Mouse (Mus musculus) kidney, postnatal 0 days (tissue): ENCODE measurements around the gene Slc6a5. TPM values are rescaled to one million over a fixed set of nuclear protein-coding genes. Genes with fewer than 3 reads are reported as not detected.

Experiments used
- ATAC-seq: fragments of 200-750 bp; cut with Nextera tagmentation; replicated peaks from 2 replicates; pipeline ENCODE4 v1.8.0; 2017; ENCODE audit warnings: low read depth, moderate number of reproducible peaks, moderate TSS enrichment, moderate library complexity; ENCODE audit not compliant: low FRiP score
- DNase-seq: peaks from one replicate; pipeline ENCODE4 v3.0.0-alpha.2; 2016; ENCODE audit warnings: low spot score
- H3K27ac ChIP-seq: fragments of 300-500 bp; sonication (generic); 2 replicates; pipeline ENCODE4 v1.5.1; 2014; ENCODE audit warnings: mild to moderate bottlenecking
- H3K27me3 ChIP-seq: fragments of 300-500 bp; sonication (generic); 2 replicates; pipeline ENCODE4 v1.6.1; 2014; ENCODE audit warnings: low read length, mixed read lengths; ENCODE audit not compliant: insufficient read depth
- H3K36me3 ChIP-seq: fragments of 300-500 bp; sonication (generic); 2 replicates; pipeline ENCODE4 v1.6.1; 2014; ENCODE audit warnings: low read length, mixed read lengths; ENCODE audit not compliant: insufficient read depth
- H3K4me1 ChIP-seq: fragments of 300-500 bp; sonication (generic); replicated peaks from 2 replicates; pipeline ENCODE4 v1.6.1; 2014; ENCODE audit warnings: antibody characterized with exemption, low read length, mixed read lengths; ENCODE audit not compliant: insufficient read depth
- H3K4me2 ChIP-seq: fragments of 300-500 bp; sonication (generic); 2 replicates; pipeline ENCODE4 v1.6.1; 2014; ENCODE audit warnings: mild to moderate bottlenecking, low read length, moderate library complexity, mixed read lengths
- H3K4me3 ChIP-seq: fragments of 300-500 bp; sonication (generic); replicated peaks from 2 replicates; pipeline ENCODE4 v1.5.1; 2014; ENCODE audit warnings: low read depth, low read length
- H3K9ac ChIP-seq: fragments of 300-500 bp; sonication (generic); 2 replicates; pipeline ENCODE4 v1.6.1; 2014; ENCODE audit warnings: low read depth, low read length
- H3K9me3 ChIP-seq: fragments of 300-500 bp; sonication (generic); replicated peaks from 2 replicates; pipeline ENCODE4 v1.6.1; 2016; ENCODE audit warnings: low read length, inconsistent platforms, mixed read lengths
- CTCF ChIP-seq: IDR thresholded peaks from 2 replicates; pipeline ENCODE4 v1.5.1; 2016; ENCODE audit warnings: antibody characterized with exemption, low read depth, mild to moderate bottlenecking, moderate library complexity
- WGBS: fragments of 180-500 bp; shearing (Covaris S2); extraction: QIAGEN DNeasy Blood & Tissue Kit; methylation state at CpG from one replicate; pipeline ENCODE4 v1.1.7; 2014; 5-methylcytosine and 5-hydroxymethylcytosine counted together
- polyA plus RNA-seq: library from polyadenylated mRNA; unstranded; fragments of >200 nt; fragmentation: Nextera tagmentation; extraction: Ambion mirVana; gene quantifications from 2 replicates; pipeline ENCODE4 v1.2.1, GENCODE M21; 2015

The Slc6a5 gene
- polyA plus RNA-seq, 1 experiment from 2014 or later: not detected

DNA sequence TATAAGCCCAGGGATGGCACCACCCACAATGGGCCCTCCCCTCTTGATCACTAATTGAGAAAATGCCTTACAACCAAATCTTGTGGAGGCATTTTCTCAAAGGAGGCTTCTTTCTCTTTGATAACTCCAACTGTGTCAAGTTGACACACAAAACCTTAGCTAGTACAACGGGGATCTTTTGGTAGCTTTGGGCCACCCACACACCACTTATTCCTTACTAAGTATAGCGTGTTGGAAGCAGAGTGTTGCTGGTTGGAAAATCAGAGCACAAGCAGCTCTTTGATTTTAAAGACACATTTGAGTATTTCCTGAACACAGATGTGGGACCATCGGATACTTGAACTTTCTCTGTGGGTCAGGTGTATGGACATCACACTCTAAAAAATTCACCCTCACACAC is 26.9 kb downstream of the Slc6a5 start:
- Histone ChIP-seq H3K4me3 (no peak overlapping the region), H3K4me1 (no peaks in the 10 kb centered on the region), H3K27me3 (no peaks in the 10 kb centered on the region), H3K4me2 (no peak overlapping the region), H3K36me3 (no peaks in the 10 kb centered on the region), H3K9me3 (no peaks in the 10 kb centered on the region), H3K27ac (no peak overlapping the region), H3K9ac (no peak overlapping the region)
- DNase-seq (no peak), ATAC-seq (no peak)
- no peak for TF ChIP-seq CTCF
- WGBS: 89% methylated on average over 3 of the region's 3 CpGs

DNA sequence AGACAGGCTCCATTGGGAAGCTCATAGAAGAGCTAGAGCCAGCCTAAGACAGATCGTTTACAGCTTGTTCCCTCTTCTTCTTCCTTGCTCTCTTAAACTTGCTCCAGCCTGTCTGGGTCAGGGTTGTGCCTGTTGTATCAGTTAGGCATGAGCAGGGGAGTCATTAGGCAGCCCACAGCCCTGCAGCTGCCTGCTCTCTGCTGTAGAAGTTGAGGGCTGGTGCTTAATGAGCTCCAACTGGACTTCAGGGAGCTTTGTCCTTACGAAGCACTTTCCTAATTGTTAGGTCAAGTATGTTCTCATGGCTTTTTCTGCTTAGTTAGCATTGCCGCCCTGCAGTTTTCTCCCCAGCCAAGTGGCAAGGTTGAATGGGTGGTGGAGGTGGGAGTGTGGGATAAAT is 32.1 kb downstream of the Slc6a5 start:
- Histone ChIP-seq H3K27me3 (no peaks in the 10 kb centered on the region), H3K4me2 (no peak overlapping the region), H3K9me3 (no peaks in the 10 kb centered on the region), H3K4me3 (no peak overlapping the region), H3K27ac (no peak overlapping the region), H3K9ac (no peak overlapping the region), H3K4me1 (no peaks in the 10 kb centered on the region), H3K36me3 (no peaks in the 10 kb centered on the region)
- DNase-seq (no peak), ATAC-seq (no peak)
- TF ChIP-seq CTCF: no peak
- WGBS: 46% methylated on average over 3 of the region's 3 CpGs

DNA sequence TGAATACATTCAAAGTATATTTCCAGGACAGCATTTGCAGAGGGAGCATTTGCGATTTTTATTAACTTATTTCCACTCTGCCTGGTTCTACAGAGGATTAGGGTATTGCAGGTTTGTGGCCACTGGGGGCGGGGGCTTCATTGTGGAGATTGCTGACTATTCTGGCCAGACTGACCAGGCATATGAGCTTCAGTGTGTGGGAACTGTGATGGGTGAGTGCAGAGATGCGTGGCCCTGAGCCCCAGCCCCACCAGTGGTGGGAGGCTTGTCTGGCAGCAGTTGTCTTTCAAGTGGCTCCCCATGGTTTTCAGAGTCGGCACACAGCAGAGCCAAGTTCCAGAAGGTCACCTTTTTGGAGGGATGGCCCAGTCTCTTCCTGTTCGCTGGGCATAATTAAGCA is 32.5 kb downstream of the Slc6a5 start:
- H3K36me3 ChIP-seq: no peaks in the 10 kb centered on the region
- no peak for ATAC-seq
- no peak overlapping the region for H3K9ac ChIP-seq
- no peak for DNase-seq
- no peaks in the 10 kb centered on the region for H3K9me3 ChIP-seq
- no peak for TF ChIP-seq CTCF
- no peak overlapping the region for H3K27ac ChIP-seq
- H3K4me1 ChIP-seq: no peaks in the 10 kb centered on the region
- H3K4me3 ChIP-seq: no peak overlapping the region
- no peaks in the 10 kb centered on the region for H3K27me3 ChIP-seq
- WGBS: 49% methylated on average over 5 of the region's 5 CpGs
- H3K4me2 ChIP-seq: no peak overlapping the region

DNA sequence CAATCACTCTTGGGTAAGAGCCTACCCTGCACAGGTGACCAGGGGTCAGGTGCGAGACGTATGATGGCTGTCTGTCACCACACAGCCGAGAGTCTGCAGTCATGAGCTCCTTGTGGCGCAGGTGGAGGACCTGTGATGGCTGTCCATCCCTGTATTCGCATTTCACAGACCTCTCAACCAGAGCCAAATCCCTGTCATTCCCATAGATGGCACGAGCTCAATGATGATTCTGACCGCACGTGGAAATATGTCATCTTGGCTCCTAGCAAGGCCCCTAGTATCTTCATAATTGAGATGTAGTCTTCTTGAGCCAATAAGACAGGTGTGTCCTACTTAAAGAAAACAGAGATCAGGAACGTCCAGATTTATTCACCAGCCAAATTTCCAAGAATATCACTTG is 36.7 kb downstream of the Slc6a5 start:
- no peak for ATAC-seq
- Histone ChIP-seq H3K27ac (no peak overlapping the region), H3K4me1 (no peaks in the 10 kb centered on the region), H3K27me3 (no peaks in the 10 kb centered on the region), H3K4me3 (no peak overlapping the region), H3K4me2 (no peak overlapping the region), H3K36me3 (no peaks in the 10 kb centered on the region), H3K9me3 (no peaks in the 10 kb centered on the region), H3K9ac (no peak overlapping the region)
- TF ChIP-seq CTCF: no peak
- no peak for DNase-seq
- WGBS: 89% methylated on average over 9 of the region's 9 CpGs

DNA sequence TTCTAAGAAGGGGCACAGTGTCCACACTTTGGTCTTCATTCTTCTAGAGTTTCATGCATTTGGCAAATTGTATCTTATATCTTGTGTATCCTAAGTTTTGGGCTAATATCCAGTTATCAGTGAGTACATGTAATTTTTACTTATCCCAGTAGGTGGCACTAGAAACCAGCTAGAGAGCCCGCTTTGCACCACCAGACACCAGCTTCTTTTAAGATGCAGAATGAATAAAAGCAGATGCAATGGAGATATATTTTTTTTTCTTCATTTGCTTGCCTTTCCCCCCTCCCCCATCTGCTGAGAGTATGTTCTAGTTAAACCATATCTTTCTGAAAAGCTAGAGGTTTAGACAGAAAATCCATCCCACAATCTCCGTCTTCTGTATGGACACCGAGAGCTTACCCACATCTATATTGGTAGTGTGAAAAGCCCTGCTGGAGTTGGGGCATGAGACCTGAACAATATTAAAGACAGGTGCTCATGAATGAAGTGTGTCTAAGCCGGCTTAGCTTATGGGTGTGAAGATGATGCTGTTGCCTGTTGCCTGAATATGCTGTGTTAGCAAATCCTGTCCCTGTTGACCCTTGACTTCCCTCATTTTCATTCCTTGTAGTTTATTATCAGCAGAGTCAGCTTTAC is 43.7 kb downstream of the Slc6a5 start:
- Histone ChIP-seq H3K9ac (no peak overlapping the region), H3K9me3 (no peaks in the 10 kb centered on the region), H3K27ac (no peak overlapping the region), H3K4me2 (no peak overlapping the region), H3K27me3 (no peaks in the 10 kb centered on the region), H3K4me3 (no peak overlapping the region), H3K4me1 (no peaks in the 10 kb centered on the region), H3K36me3 (no peaks in the 10 kb centered on the region)
- ATAC-seq: no peak
- peak; percentile 79 for TF ChIP-seq CTCF
- 57% methylated on average over 4 of the region's 4 CpGs for whole genome bisulfite sequencing
- peak; percentile 78 for DNase-seq

DNA sequence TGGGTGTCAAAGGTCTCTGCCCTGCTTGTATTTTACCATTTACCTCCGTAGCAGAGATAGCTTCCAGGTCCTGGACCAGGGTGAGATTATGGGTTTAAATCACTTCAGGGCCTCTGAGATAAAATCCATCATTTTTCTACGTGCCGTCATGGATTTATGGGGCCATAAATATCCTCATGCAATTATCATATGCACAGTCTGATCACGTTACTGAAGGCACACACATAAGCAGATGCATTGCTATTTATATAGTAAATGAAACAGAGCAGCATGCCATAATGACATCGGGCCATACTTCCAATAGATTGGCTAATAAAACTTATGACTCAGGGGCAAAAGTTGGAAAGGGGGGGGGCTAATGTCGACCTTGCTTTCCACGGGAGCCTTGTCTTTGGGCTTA is 44.9 kb downstream of the Slc6a5 start:
- H3K9ac ChIP-seq: no peak overlapping the region
- 24% methylated on average over 7 of the region's 7 CpGs for WGBS
- ATAC-seq: no peak

DNA sequence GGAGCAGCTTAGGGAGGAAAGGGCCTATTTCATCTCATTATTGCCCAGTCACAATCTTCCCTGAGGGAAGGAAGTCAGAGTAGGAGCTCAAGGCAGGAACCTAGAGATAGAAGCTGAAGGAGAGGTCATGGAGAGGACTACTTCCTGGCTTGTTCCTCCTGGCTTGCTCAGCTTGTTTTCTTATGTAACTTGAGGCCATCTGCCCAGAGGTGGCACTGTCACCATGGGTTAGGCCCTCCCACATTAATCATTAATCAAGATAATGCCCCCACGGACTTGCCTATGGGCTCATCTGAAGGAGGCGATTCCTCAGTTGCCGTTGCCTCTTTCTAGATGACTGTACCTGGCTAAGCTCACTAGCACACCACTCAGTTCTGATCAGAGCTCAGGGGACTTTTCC is 47.2 kb downstream of the Slc6a5 start:
- peak; percentile 62 for DNase-seq
- Histone ChIP-seq H3K4me2 (no peak overlapping the region), H3K9ac (no peak overlapping the region), H3K4me3 (no peak overlapping the region), H3K9me3 (no peaks in the 10 kb centered on the region), H3K4me1 (no peaks in the 10 kb centered on the region), H3K27ac (no peak overlapping the region), H3K36me3 (no peaks in the 10 kb centered on the region), H3K27me3 (no peaks in the 10 kb centered on the region)
- 19% methylated on average over 3 of the region's 3 CpGs for WGBS
- peak; percentile 67 for ATAC-seq
- no peak for TF ChIP-seq CTCF

More for the DNA sequence above, 44.9 kb downstream of the Slc6a5 start:
- Histone ChIP-seq H3K4me3 (no peak overlapping the region), H3K27ac (no peak overlapping the region), H3K9me3 (no peaks in the 10 kb centered on the region), H3K4me1 (no peaks in the 10 kb centered on the region), H3K4me2 (no peak overlapping the region), H3K36me3 (no peaks in the 10 kb centered on the region), H3K27me3 (no peaks in the 10 kb centered on the region)
- no peak for TF ChIP-seq CTCF
- no peak for DNase-seq
